Mouse (Mus musculus): ENCODE data around the gene Tor3a.

Tor3a gene

DNA sequence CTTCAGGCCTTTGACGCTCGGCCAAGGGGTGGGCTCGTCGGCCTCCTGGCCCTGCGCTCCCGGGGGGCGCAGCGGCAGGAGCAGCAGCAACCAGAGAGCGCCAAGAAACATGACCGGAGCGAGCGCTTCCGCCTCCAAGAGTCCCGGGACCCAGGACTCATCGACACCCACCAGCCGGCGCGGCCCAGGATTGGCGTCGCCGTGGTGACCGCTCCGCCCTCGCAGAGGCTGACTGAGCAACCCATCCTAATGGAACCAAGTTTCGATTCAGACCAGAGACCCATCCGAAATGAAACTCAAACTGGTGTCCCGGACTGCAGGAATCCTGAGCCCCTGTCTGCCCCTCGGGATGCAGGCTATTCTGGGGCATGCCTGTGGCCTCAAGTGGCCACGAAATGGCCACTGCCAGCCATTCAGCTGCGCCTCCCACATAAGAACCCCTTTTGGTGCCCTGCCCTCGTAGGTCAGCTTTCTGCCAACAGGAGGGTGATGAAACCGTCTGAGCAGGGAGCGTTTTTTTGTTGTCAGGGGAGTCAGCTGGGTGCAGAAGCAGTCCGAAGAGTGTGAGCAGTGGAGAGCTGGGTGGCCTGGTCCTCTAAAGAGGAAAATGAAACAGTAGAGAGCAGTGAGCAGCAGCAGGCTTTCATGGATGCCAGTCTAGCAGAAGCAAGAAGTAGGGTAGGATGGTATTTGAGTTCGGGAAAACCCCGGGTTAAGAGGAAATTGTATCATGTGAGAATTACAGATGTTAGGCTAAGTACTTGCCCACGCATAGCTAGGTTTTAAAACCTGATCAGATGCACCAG lies at the start of gene Tor3a:
Gene Tor3a (minus strand): TSS at position 162 of the 806 bp plus-strand sequence.
- DNase-seq (ENCODE audit: low spot score in 2 of 2): peak; percentile 35 to 56

GRCm38 (mm10) chr1:156722089-156722488 lies 47.9 kb upstream of the Tor3a start:
- no peak for DNase-seq (ENCODE audit: low spot score in 2 of 2)

DNA sequence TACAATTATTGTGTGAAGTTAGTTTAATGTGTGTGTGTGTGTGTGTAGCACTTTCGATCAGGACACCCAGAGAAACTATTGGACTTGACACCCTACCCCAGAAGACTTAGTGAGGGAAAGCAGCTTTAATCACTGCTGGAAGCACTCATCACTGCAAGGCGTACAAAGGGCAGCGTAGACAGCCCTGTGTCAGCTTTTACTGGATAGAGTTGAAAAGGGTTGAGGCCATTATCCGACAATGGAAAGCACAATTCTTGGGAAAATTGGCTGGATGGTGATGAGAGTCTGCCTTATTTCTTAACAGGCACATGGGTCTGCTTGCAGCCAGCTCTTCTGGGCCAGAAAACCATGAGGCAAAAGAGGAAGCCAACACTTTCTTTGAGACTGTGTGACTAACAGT lies 45.9 kb upstream of the Tor3a start:
- DNase-seq (ENCODE audit: low spot score in 2 of 2): no peak

DNA sequence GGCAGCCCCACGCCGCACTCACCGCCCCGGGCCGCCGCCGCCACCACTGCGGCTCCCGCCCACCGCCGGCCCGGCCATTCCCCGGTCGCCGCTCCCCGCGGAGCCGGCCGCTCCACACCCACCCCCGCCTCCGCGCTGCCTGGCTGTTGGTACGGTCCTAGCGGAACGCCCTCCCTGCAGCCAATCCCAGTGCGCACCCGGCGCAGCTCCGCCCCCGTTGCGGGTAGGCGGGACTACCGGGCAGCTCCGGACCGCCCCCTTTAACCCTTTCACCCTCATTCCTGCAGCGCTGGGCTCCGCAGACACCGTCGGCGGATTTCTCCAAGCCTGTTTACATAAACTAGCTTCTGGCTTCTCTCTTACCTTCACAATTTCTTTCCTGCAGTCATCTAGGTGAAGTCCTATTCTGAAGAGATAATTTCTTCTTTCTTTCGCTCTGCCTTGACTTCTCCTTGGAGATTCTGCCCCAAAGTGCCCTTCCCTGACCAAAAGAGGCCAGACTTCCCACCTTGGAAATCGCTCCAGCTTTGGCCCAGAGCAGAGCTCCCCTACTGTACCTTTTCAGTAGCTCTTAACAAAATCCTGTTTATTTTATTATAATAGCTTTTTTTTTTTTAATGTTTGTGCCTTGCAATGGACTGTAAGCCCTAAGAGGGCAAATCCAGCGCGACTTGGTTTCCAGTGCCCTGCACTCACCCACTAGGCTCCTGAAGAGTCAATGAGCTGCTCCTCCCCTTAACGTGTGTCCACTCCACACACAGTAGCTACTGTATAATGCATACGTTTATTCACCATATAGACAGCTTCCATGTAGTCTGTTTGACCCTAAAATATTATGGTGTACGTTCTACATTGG lies 45.0 kb upstream of the Tor3a start, which contains the start of gene Fam20b:
Gene Fam20b (minus strand): TSS at position 137 of the 856 bp plus-strand sequence.
- peak; percentile 89 to 97 for DNase-seq (ENCODE audit: low spot score in 2 of 2)

DNA sequence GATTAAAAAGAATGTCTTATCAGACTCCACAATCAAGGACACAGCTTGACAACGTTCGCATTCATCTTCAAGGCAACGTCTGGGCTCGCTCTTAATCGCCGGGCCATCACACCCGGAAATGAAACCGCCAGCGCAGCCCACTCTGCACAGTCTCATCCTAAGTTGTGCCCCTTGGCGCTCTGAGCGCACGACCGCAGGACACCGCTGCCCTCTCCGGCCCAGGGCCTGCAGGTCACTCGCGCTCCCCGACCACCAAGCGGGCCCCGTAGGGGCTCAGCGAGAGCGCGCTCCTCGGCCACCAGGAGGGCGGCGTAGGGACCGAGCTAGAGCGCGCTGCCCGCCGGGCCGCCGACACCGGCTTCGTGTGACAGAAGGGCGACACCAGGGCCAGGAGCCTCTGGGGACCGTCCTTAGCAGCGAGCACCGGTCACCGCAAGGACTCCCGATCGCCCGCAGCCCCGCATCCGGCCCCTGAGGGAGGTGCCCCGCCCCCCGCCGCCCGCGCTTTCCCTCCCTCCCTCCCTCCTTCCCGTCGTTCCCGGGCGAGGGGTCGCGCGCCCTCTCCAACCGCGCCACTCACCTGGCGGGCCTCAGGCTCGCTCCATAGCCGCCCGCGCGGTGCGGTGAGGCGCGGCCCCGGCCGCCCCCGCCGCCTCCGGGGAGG lies 44.3 kb upstream of the Tor3a start:
- peak in 1 of 2 experiments; percentile 36 for DNase-seq (ENCODE audit: low spot score in 2 of 2)

DNA sequence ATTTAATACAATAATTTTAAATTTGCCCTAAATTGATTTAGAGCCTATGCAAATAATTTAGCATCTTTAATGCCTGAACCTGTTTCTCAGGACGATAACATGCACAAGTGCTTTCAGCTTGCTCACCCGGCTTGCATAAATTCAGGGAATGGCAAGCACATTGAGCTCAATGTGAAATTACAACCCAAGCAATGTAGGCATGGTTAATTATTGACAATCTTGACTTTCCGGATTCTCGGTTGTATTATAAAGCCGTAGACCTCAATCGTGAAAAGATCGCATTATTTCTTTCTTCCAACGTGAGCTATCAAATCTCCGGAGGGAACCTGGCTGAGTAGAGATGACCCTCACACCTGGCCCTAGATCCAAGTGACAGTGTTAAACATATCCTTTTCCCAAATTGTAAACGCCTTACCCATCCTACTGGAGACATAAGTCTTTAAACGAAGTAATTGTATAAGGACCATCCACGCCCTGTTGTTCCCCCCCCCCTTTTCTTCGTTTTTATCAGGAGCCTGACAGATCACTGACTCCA lies 43.7 kb upstream of the Tor3a start:
- DNase-seq (ENCODE audit: low spot score in 2 of 2): no peak

DNA sequence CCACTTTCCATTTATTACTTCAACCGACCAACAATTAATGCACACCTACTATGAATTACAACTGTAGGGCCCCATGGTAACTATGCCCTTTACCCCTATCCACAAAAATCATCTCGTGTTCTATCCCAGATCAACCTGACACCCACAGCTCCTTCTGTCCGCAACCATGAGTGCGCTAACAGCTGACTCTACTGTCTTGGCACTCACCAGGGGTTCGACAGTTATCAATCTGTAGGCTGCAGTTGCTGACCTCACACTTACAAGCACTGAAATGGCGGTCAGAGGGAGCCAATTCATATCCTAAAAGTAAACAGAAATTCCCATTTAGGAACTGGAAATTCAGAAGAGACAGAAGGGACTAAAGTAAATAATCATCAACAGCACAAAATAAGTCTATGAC lies 42.5 kb upstream of the Tor3a start:
- DNase-seq (ENCODE audit: low spot score in 2 of 2): no peak

GRCm38 (mm10) chr1:156710472-156711098 lies 36.4 kb upstream of the Tor3a start:
- DNase-seq (ENCODE audit: low spot score in 2 of 2): no peak

GRCm38 (mm10) chr1:156708672-156709071 lies 34.5 kb upstream of the Tor3a start:
- DNase-seq (ENCODE audit: low spot score in 2 of 2): no peak

- peak in 1 of 2 experiments; percentile 22 for DNase-seq (ENCODE audit: low spot score in 2 of 2)
Measured at GRCm38 (mm10) chr1:156705696-156706285, 31.6 kb upstream of the Tor3a start.

DNA sequence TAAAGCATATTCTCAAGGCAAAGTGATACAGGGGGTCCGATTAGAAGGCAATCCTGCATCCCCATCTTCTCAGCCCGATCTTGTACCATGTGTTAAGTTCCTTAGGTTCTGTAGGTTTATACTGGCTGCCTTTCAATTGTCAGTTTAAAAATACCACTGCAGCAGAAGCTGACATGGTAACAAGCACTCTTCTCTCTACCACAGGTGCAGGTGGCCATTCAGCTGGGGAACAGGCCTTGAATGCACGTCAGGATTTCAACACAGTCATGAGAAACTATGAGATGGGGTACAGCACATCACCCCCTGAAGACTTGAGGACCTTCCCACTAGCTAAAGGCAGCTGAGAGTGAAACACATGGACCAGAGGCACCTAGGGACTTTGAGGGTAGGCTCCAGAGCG lies 29.3 kb upstream of the Tor3a start:
- DNase-seq (ENCODE audit: low spot score in 2 of 2): no peak

DNA sequence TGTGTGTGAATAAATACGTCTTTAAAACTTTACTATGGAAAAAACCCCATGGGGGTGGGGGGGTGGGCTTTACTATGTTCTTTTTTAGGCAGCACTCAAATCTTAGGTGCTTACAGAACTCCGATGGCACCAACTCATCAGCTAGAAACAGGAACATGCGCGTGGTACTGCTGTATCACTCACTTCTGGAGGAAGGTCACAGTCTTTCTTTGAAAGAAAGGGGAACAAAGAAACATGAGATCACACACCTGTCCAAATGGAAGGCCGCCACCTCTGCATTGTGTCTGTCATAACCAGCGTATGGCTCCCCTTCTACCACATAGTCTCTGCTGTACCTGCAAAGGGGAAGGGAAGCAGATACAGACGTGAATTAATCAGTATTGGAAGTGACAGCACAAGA lies 28.0 kb upstream of the Tor3a start:
- DNase-seq (ENCODE audit: low spot score in 2 of 2): no peak

DNA sequence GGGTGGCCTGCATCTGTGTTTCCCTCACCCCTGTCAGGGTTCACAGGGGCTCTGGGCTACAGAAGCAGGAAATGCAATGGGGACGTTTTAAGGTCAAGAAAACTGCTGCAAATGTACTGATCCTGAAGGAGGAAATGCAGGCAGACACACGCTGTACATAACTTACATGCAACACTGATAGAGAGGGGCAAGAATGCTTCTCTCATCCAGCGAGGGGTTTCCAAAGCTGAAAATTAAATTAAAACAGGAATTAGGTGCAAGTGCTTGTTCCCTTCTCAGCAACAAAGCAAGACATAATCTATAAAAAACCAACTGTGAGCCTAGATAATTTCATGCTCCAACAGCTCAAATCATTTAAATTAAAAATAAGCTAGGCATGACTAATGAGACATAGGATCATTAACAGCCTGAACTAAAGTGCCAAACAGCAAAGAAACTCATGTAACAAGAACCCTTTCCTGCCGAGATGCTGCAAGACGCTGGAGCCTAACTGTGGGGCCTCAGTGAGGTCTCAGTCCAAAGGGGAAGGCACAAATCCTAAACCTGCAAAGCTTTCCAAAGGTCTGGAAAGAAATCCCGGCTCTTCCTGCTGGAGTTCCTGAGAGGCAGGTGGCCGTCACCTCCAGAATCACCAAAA lies 12.0 kb upstream of the Tor3a start:
- no peak for DNase-seq (ENCODE audit: low spot score in 2 of 2)

- DNase-seq (ENCODE audit: low spot score in 2 of 2): no peak
Measured at GRCm38 (mm10) chr1:156679599-156679998, 5.4 kb upstream of the Tor3a start.

DNA sequence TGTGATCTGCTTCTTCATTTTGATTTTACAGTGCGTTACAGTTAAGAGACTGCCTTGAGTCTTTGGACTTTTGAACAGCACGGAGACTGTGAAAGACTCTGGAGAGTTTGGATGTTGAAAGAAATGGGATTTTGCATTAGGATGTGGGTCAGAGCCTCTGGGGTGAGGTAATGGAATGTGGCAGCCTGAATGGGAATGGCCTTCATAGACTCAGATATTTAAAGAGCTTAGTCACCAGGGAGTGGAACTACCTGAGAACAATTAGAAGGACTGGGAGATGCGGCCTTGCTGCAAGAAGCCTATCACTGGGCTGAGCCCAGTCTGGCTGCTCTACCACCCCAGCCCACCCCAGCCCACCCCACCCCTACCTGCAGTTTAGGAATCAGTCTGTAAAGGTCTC lies 3.1 kb upstream of the Tor3a start:
- no peak for DNase-seq (ENCODE audit: low spot score in 2 of 2)

DNA sequence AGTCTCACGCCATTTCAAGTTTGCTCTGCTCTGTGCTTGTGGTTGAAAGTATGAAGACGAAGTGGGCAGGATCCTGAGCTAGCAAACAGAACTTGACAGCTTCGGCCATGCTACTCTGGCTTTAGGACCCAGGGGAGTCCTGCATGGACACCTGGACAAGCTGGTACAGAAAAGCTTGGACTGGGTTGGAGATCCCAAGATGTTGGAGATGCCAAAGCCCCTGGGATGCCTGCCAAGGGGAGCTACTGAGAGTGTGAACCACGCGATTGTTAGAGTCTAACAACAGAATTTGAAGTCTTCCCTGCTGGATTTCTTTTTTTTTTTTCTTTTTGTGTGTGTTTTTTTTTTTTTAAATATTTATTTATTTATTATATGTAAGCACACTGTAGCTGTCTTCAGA lies 2.4 kb upstream of the Tor3a start:
- no peak for DNase-seq (ENCODE audit: low spot score in 2 of 2)

- peak in 1 of 2 experiments; percentile 51 for DNase-seq (ENCODE audit: low spot score in 2 of 2)
Measured at GRCm38 (mm10) chr1:156676171-156676570, 2.0 kb upstream of the Tor3a start.

DNA sequence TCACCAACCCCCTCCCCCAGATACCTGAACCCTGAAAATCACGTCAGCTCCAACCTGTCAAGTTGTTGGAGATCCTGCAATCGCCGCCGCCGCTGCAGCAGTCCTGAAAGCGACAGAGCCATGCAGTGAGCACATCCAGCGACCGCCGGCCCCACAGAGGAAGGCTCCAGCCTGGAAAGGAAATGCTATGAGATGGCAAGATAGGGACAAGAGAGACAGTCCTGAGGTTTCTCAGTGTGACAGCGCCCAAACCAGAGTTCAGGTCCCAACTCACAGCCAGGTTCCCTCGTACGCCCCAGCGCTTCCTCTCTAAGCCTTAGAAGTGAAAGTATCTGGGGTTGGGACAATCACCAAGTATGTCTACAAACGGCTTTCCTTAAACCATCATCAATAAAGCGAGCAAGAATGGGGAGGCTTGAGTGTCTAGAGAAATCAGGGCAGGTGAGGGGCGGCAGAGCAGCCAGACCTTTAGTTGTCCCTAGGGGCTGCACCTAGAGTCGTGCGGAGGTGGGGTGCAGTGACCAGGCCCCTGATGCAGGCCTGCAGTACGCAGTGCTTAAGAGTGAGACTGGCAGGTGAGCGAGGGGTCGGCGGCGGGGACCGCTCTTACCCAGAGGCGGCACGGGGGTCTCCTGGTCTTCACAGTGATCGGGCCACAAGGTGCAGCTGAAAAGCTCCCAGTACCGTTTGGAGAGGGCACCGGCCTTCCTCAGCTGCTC lies 521 bp downstream of the Tor3a start:
- DNase-seq (ENCODE audit: low spot score in 2 of 2): no peak

DNA sequence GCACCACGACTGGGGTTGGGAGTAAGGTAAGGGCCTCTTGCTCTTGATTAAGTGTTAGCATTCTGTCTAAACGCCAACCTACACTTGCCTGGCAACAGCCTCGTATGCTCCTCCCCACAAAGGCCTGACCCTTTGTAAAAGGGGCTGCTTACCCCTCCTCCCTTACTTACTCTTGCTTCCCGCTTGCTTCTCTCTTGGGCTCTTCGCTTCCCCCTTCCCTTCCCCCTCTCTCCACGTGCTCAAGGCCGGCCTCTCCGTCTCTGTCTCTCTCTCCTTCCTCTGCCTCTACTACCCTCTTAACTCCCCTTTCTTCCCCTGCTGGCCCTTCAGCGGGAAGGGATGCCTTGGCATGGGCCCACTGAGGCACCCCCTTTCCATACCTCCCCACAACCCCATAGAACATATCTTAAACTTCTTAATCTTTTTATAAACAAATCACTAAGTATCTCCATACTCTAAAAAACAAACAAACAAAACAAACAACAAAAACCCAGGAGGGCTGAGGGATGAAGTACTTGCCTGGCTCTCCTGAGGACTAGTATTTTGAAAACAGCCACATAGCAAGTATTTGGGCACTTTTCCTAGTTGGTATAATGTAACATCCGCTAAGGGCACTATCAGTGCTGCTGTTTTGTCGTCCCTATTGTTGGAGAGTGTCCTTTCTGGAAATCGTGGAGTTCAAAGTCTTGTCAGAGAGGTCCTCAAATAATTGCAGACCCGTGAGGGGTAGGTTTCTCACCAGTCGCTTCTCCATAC lies 1.3 kb downstream of the Tor3a start:
- no peak for DNase-seq (ENCODE audit: low spot score in 2 of 2)
